Mouse (Mus musculus) CD8-positive naive resting alpha-beta T cell, adult 57 days (primary cell): ENCODE measurements around the gene Kmt5a. TPM values are rescaled to one million over a fixed set of nuclear protein-coding genes. Genes with fewer than 3 reads are reported as not detected.

Source experiments
- total RNA-seq: library from RNA; stranded (reverse); gene quantifications from one replicate; pipeline ENCODE4 v1.2.4, GENCODE M21; 2023

The Kmt5a gene
- total RNA-seq = 42.9 TPM

GRCm38 (mm10) chr5:124439447-124440093, at the start of gene Kmt5a:
Kmt5a (plus strand) TSS chr5:124439930.

GRCm38 (mm10) chr5:124425412-124426259, 14.1 kb upstream of the Kmt5a start, which contains the start of gene Sbno1:
Sbno1 (minus strand) TSS chr5:124426001.

DNA sequence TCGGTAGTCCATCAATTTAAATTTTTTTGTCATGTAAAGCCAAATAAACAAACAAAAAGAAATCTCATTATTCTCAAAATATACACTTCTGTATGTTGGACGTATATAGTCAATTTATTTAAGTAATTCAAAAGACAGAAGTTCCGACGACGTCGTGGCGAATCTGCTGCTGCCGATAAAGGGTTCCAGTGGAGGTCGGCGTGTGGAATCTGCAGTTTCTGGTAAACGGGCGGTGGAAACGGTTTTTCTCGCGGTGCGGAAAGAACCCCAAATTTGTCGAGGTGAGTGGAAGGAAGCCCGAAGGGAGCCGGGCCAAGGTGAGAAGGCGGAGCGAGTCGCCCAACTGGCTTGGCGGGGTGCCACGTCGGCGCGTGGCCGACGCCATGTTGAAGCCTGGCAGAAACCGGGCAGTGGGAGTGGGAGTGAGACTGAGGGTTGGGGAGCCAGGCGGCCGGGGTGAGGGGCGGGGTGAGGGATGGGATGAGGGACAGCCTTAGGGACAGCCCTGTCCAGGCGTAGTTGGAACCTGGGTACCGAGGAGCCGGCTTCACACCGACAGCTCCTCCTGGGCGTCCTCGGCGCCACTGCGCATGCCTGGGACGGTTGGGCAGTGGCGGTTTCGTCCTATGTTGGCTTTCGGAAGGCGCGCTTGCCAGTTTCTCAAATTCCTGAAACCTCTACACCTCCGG, 43.4 kb downstream of the Kmt5a start, which contains the start of gene Snrnp35:
Snrnp35 (plus strand) TSS at position 169 of the 689 bp plus-strand sequence.

Other genes with a start within 250 kb of the Kmt5a start
- gene Pitpnm2, start 190.2 kb upstream of the Kmt5a start, total RNA-seq = 88.9 TPM
- gene Mphosph9, start 112.0 kb upstream of the Kmt5a start, total RNA-seq = 35.8 TPM
- gene 2810006K23Rik, start 111.8 kb upstream of the Kmt5a start, total RNA-seq = 3.9 TPM
- gene Cdk2ap1, start 76.8 kb upstream of the Kmt5a start, total RNA-seq = 60.5 TPM
- gene Sbno1, start 13.9 kb upstream of the Kmt5a start, total RNA-seq = 141 TPM
- gene Rilpl2, start 38.4 kb downstream of the Kmt5a start, total RNA-seq = 30.8 TPM
- 15.2 TPM for gene Snrnp35, start 43.2 kb downstream of the Kmt5a start, total RNA-seq
- gene Rilpl1, start 91.5 kb downstream of the Kmt5a start, total RNA-seq = 2.0 TPM
- gene Tmed2, start 100.8 kb downstream of the Kmt5a start, total RNA-seq = 112 TPM
- gene Ddx55, start 112.9 kb downstream of the Kmt5a start, total RNA-seq = 32.2 TPM
- 32.6 TPM for gene Eif2b1, start 139.2 kb downstream of the Kmt5a start, total RNA-seq
- gene Gtf2h3, start 139.2 kb downstream of the Kmt5a start, total RNA-seq = 28.8 TPM
- 66.2 TPM for gene Atp6v0a2, start 188.6 kb downstream of the Kmt5a start, total RNA-seq